Mouse (Mus musculus) bone marrow macrophage, adult 2 months (primary cell): ENCODE data around the gene Fcgr2b.

Source experiments
- CTCF ChIP-seq: IDR thresholded peaks from 2 replicates; pipeline ENCODE4 v1.5.1; 2012; ENCODE audit warnings: low read depth, mild to moderate bottlenecking, low read length, moderate library complexity
- POLR2A ChIP-seq: IDR thresholded peaks from 2 replicates; pipeline ENCODE4 v1.6.1; 2012; ENCODE audit warnings: mild to moderate bottlenecking, low read depth, low read length, borderline replicate concordance

DNA sequence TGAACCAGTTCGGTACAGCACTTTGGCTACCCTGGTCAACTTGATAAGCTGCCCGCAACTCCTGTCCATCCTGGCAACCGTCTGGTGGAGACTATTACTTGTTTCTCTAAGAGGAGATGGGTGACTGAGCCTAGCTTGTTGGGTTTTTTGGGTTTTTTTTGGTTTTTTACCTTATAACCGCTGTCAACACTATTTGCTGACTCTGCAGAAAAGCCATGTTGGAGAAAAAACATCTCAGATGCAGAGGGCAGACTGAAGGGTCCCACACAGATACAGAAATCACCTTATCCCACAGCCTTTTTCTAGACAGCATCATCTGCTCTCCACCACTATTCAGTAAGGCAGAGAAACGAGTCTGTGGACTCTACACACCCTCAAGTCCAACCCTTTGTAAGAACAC lies 9.5 kb upstream of the Fcgr2b start:
- TF ChIP-seq POLR2A (no peak), CTCF (no peak)
